Mouse (Mus musculus) lung, embryonic 14.5 days (tissue): ENCODE data around the gene Rfpl4. TPM values are rescaled to one million over a fixed set of nuclear protein-coding genes. Genes with fewer than 3 reads are reported as not detected.
A peak's percentile ranks its signal among the peaks of the same experiment; 100 is the strongest.

Source experiments
- ATAC-seq: fragments of 200-750 bp; cut with Nextera tagmentation; 2 replicates; pipeline ENCODE4 v1.8.0; 2017; ENCODE audit warnings: mild to moderate bottlenecking, moderate TSS enrichment, moderate library complexity; ENCODE audit not compliant: insufficient read depth
- DNase-seq: peaks from one replicate; pipeline ENCODE4 v3.0.0-alpha.2; 2015
- H3K27ac ChIP-seq: fragments of 300-500 bp; sonication (generic); 2 replicates; pipeline ENCODE4 v1.5.1; 2014; ENCODE audit warnings: low read depth, mild to moderate bottlenecking, moderate library complexity
- H3K27me3 ChIP-seq: fragments of 300-500 bp; sonication (generic); 2 replicates; pipeline ENCODE4 v1.6.1; 2014; ENCODE audit warnings: low read length, control low read depth; ENCODE audit not compliant: insufficient read depth
- H3K36me3 ChIP-seq: fragments of 300-500 bp; sonication (generic); 2 replicates; pipeline ENCODE4 v1.6.1; 2014; ENCODE audit warnings: control low read depth; ENCODE audit not compliant: insufficient read depth
- H3K4me1 ChIP-seq: fragments of 300-500 bp; sonication (generic); 2 replicates; pipeline ENCODE4 v1.6.1; 2014; ENCODE audit warnings: antibody characterized with exemption, control low read depth; ENCODE audit not compliant: insufficient read depth
- H3K4me2 ChIP-seq: fragments of 300-500 bp; sonication (generic); 2 replicates; pipeline ENCODE4 v1.6.1; 2014; ENCODE audit warnings: mild to moderate bottlenecking
- H3K4me3 ChIP-seq: fragments of 300-500 bp; sonication (generic); 2 replicates; pipeline ENCODE4 v1.5.1; 2014; ENCODE audit warnings: low read depth, low read length
- H3K9ac ChIP-seq: fragments of 300-500 bp; sonication (generic); 2 replicates; pipeline ENCODE4 v1.6.1; 2014
- H3K9me3 ChIP-seq: fragments of 300-500 bp; sonication (generic); 2 replicates; pipeline ENCODE4 v1.6.1; 2016; ENCODE audit warnings: low read depth, low read length, control low read depth
- CTCF ChIP-seq: IDR thresholded peaks from 2 replicates; pipeline ENCODE4 v1.5.1; 2016; ENCODE audit warnings: antibody characterized with exemption, low read depth
- WGBS: fragments of 180-500 bp; shearing (Covaris S2); extraction: QIAGEN DNeasy Blood & Tissue Kit; methylation state at CpG from one replicate; pipeline ENCODE4 v1.1.7; 2014; 5-methylcytosine and 5-hydroxymethylcytosine counted together
- polyA plus RNA-seq: library from polyadenylated mRNA; unstranded; fragments of >200 nt; fragmentation: Nextera tagmentation; extraction: Ambion mirVana; gene quantifications from 2 replicates; pipeline ENCODE4 v1.2.1, GENCODE M21; 2014

Gene Rfpl4
- polyA plus RNA-seq, 1 experiment from 2014 or later = not detected

- Histone ChIP-seq H3K27ac (no peak overlapping the region), H3K4me1 (no peaks in the 10 kb centered on the region), H3K27me3 (no peaks in the 10 kb centered on the region), H3K9ac (no peak overlapping the region), H3K4me3 (no peak overlapping the region), H3K9me3 (no peaks in the 10 kb centered on the region), H3K4me2 (no peak overlapping the region), H3K36me3 (peaks cover 92% of the 10 kb centered on the region)
- ATAC-seq (no peak), DNase-seq (no peak)
- TF ChIP-seq CTCF = no peak
- 92% methylated on average over 15 of the region's 15 CpGs for WGBS
Observed at GRCm38 (mm10) chr7:5089853-5090252, 26.9 kb downstream of the Rfpl4 start.

DNA sequence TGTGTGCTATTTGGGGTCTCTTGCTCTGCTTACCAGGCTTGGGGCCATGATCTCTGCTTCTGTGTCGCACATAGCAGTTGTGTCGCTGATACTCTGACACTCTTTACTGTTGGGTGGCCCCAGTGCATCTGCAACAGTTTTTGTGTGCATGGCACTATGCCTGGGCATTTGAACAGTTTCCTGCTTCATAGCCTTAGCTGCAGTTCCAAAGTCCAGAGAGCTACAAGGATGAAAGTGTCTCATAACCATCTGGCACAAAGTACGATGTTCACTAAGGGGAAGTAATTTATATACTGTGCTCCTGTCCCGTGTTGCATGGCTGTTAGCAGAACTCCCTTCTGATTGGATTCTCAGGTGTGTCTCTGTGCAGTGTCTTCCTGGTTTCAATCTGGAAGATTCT is 28.9 kb downstream of the Rfpl4 start:
- Histone ChIP-seq H3K9ac (no peak overlapping the region), H3K4me2 (no peak overlapping the region), H3K27ac (no peak overlapping the region), H3K4me3 (no peak overlapping the region), H3K4me1 (no peaks in the 10 kb centered on the region), H3K27me3 (no peaks in the 10 kb centered on the region), H3K36me3 (peaks cover 89% of the 10 kb centered on the region), H3K9me3 (no peaks in the 10 kb centered on the region)
- TF ChIP-seq CTCF = no peak
- WGBS = 86% methylated on average over 4 of the region's 4 CpGs
- ATAC-seq = no peak
- DNase-seq = no peak

DNA sequence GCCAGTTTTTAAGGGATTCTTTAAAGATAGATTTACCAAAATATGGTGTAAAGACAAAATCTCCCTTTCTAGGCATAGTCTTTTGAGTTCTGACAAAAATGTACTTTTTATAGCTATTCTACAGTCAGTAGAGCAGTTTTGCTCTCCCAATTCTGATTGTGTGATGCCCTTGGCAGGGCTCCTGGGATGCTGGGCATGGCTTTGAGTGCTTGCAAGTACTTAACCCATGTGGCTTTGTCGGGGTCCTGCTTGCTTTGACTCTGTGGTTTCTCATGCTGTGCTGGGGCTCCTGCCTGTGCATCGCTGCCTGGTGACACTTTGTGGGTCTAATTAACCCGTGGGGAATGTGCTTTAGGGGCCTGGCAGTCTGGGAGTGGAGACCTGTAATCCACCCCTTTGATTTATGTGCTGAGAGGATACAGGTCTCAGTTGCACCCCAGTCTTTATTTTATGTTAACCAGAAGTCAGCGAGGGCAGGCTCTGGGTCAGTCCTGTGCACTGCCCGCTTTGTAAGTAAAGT is 29.8 kb downstream of the Rfpl4 start:
- no peak overlapping the region for H3K9ac ChIP-seq
- TF ChIP-seq CTCF = no peak
- WGBS = 77% methylated on average over 5 of the region's 5 CpGs
- no peaks in the 10 kb centered on the region for H3K4me1 ChIP-seq
- H3K36me3 ChIP-seq = peaks cover 84% of the 10 kb centered on the region
- no peak overlapping the region for H3K4me3 ChIP-seq
- DNase-seq (no peak), ATAC-seq (no peak)
- no peaks in the 10 kb centered on the region for H3K9me3 ChIP-seq
- no peak overlapping the region for H3K27ac ChIP-seq
- no peaks in the 10 kb centered on the region for H3K27me3 ChIP-seq
- H3K4me2 ChIP-seq = no peak overlapping the region

GRCm38 (mm10) chr7:5085512-5085911 is 31.2 kb downstream of the Rfpl4 start:
- DNase-seq (no peak), ATAC-seq (no peak)
- no peak overlapping the region for H3K4me2 ChIP-seq
- peaks cover 72% of the 10 kb centered on the region for H3K36me3 ChIP-seq
- H3K4me1 ChIP-seq = no peaks in the 10 kb centered on the region
- TF ChIP-seq CTCF = no peak
- 82% methylated on average over 1 of the region's 1 CpGs for WGBS
- no peaks in the 10 kb centered on the region for H3K9me3 ChIP-seq
- no peak overlapping the region for H3K4me3 ChIP-seq
- H3K27ac ChIP-seq = no peak overlapping the region
- H3K9ac ChIP-seq = no peak overlapping the region
- no peaks in the 10 kb centered on the region for H3K27me3 ChIP-seq

GRCm38 (mm10) chr7:5083325-5084105 is 33.2 kb downstream of the Rfpl4 start:
- Histone ChIP-seq H3K4me1 (no peaks in the 10 kb centered on the region), H3K4me2 (no peak overlapping the region), H3K4me3 (no peak overlapping the region), H3K27ac (no peak overlapping the region), H3K36me3 (peaks cover 63% of the 10 kb centered on the region), H3K27me3 (no peaks in the 10 kb centered on the region), H3K9me3 (no peaks in the 10 kb centered on the region), H3K9ac (no peak overlapping the region)
- DNase-seq = no peak
- WGBS = 89% methylated on average over 18 of the region's 18 CpGs
- ATAC-seq = no peak
- TF ChIP-seq CTCF = no peak

- Histone ChIP-seq H3K4me2 (peak overlapping the region; percentile 87), H3K9me3 (no peaks in the 10 kb centered on the region), H3K27ac (no peak overlapping the region), H3K27me3 (no peaks in the 10 kb centered on the region), H3K36me3 (peaks cover 62% of the 10 kb centered on the region), H3K4me1 (no peaks in the 10 kb centered on the region), H3K4me3 (peak overlapping the region; percentile 98; the same call in 1 of the 2 replicates), H3K9ac (no peak overlapping the region)
- DNase-seq = no peak
- ATAC-seq = no peak
- TF ChIP-seq CTCF = no peak
- 92% methylated on average over 2 of the region's 2 CpGs for WGBS
Observed at GRCm38 (mm10) chr7:5081939-5082338, 34.8 kb downstream of the Rfpl4 start.

DNA sequence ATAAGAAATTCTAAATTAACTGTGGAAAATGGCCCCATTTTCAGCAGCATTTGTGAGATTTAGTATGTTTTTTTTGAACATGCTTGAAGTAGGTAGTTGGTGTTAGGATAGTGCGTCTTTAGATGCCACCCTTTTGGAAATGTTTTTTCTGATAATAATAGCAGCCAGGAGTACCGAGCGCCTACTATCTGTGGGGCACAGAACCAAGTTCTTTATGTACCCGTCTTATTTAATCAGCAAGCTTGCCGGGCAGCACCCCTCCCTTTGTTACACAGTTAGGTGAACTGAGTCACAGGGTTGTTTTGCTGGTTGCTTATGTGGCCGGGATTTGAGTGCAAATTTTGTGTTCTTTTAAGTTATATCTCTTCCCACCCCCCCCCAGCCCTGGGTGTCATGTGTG is 35.5 kb downstream of the Rfpl4 start:
- peaks cover 64% of the 10 kb centered on the region for H3K36me3 ChIP-seq
- no peak for ATAC-seq
- H3K4me1 ChIP-seq = no peaks in the 10 kb centered on the region
- 62% methylated on average over 6 of the region's 6 CpGs for WGBS
- peak overlapping the region; percentile 98 for H3K4me3 ChIP-seq
- H3K4me2 ChIP-seq = peak overlapping the region; percentile 87
- no peaks in the 10 kb centered on the region for H3K27me3 ChIP-seq
- peak overlapping the region; percentile 95 for H3K9ac ChIP-seq
- peak overlapping the region; percentile 95; the same call in 1 of the 2 replicates for H3K27ac ChIP-seq
- H3K9me3 ChIP-seq = no peaks in the 10 kb centered on the region
- DNase-seq = no peak
- TF ChIP-seq CTCF = no peak
